Mouse (Mus musculus) CH12F3 (cell line): ENCODE data around the gene Nap1l2.
"Not testable (repeated sequence)": the region's sequence is repeated elsewhere in the genome, so short reads cannot be mapped to it uniquely, and the experiment has no call there.

Experiments
- in situ Hi-C: fragments of 300-500 bp; cut with MboI; formaldehyde crosslinking; loops from 2 replicates; pipeline ENCODE4 v1.14.3; 2020; ENCODE audit warnings: low sequenced_read_pairs

Nap1l2 gene

DNA sequence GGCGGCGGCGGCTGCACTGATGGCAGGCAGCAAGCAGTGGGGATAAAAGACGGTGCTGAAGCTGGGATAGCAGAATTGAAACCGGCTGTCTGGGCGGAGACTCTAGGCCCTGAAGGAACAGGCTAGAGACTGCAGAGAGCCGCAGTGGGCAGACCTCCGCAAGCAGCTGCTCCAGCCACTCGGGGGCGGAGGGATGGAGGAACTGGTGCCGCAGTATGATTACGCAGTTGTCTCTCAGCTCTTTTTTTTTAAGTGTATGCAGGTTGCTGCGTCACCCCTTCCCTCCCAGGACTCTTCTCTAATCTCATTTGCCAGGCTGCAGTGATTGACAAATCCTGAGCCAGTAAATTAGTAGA lies at the start of gene Nap1l2:
Gene Nap1l2 (minus strand): TSS at position 210 of the 356 bp plus-strand sequence.
- in situ Hi-C loops = no loop called here

DNA sequence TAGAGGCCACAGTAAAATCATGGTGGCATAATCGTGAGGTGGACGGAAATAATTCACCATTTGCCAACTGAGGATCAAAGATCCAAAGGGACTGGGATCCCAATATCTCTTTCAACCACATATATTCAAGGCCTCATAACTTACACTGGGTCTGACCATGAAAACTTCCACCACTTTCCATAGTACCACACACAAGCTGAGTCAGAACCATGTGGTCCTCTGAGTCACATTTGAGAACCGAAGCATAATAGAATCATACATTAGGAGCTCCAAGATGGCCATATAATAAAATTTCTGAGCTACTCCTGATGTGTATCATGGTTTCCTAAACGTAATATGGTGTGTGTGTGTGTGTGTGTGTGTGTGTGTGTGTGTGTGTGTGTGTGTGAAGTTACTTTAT lies 28.8 kb upstream of the Nap1l2 start:
- in situ Hi-C loops = no loop called here

DNA sequence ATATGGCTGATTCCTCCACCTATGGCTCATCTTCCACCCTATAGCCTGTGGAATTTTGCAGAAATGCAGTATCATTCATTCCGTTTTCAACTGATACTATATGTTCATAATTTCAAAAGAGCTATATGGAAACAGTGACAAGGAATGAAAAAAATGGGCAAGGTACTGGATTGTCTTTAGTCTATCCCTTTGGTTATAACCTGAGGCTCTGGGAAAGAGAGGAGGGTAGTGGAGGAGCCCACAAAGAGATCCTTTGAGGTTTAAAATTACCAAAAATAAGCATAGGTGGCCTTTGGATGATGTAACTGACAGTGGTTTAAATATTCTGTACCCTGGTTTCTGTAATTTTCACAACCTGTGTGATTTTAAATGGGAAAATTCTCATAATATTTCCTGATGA lies 389 bp upstream of the Nap1l2 start:
- in situ Hi-C loops = no loop called here

DNA sequence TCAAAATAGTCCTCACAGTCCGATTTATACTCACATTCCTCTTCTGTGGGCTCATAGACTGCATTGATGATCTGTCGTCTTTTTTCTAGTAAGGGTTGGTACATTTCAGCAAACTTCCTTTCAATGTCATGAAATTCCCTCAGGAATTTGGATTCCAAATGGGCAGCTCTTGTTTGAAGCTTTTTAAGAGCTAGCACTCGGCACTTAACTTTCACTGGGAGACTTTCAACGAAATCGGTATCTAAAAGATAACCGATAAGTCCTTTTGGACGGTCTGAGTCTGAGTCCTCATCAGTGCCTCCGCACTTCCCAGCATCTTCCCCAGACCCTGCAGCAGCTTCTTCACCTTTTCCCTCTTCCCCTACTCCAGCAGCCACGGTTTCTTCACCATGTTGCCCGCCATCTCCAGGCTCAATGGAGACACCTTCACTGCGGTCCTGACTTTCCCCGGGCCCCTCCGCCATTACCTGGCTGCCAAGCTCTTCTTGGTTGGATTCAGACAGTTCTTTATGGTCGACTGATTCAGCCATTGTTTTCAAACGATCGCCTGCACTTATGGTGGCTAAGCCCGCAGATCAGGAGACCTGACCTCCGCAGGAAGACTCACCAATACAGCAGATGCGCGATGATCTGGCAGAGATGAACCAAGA lies 534 bp downstream of the Nap1l2 start:
- in situ Hi-C loops = no loop called here

DNA sequence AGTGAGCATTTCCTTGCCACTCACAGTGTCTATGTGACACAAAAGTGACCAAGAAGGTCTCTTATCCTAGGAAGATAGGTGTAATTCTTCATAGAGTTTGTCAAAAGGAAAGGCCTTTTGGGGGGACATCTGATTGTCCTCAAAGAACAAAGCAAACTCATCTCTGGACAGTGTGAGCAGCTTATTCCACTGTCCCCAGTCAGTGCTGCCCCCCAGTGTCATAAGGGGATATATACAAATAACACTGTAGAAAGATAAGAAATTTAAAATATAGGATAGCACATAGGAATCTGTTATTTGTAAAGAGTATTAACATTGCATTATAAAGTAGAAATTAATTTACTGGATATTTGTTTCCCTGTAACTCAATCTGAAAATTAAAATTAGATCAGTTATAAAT lies 2.9 kb downstream of the Nap1l2 start:
- in situ Hi-C loops = no loop called here

DNA sequence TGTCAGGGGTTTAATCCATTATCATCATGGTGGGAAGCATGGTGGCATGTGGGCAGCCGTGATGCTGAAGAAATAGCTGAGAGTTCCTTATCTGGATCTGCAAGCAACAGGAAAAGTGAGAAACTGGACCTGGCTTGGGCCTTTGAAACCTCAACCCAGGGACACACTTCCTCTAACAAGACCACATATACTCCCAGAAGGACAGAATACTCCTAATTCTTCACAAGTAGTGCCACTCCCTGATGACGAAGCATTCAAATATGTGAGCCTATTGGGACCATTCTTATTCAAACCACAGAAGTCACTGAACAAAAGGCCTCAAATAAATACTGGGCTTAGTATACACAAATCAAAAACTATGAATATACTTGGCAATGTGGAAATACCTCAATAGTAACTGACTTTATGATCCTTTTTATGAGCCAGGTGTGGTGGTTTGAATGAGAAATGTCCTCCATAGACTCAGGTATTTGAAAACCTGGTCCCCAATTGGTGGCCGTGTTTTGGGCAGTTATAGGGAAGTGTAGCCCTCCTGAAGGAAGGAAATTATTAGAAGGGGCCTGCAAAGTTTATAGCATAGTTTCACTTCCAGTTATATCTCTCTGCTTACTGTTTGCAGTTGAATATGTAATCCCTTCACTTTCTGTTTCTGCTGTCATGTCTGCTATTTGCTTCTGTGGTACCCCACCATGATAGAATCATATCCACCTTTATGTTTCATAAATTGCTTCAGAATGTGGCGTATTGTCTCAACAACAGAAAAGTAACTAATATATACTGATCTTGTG lies 6.5 kb downstream of the Nap1l2 start:
- in situ Hi-C loops = no loop called here

DNA sequence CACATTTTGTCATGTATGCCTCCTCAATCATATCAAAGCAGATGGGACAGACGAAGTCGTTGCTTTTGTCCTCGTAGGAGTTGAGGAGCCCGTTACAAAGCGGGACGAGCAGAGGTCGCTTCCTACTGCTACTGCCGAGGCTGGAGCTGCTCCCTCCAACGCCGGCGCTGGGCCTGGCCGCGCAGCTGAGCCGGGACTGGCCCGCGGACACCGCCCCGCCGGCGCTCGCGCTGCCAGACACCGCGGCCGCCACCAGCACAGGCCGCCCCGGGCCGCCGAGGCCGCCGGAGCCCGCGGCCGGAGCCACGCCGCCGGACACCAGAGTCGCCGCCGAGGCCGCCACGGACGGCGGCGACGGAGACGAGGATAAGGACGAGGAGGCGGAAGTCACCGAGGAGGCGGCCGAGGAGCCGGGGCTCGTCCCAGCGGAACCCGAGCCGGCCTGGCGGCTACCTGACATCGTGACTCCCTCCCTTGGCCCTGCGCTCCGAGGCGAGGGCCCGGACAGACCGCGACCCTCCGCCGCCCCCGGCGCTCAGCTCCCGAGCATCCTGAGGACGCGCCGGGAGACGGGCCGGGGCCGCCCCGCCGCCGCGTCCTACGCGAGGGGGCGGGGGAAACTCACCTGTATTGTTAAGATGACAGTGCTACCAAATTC lies 21.4 kb downstream of the Nap1l2 start:
- in situ Hi-C loops = not testable (repeated sequence)

DNA sequence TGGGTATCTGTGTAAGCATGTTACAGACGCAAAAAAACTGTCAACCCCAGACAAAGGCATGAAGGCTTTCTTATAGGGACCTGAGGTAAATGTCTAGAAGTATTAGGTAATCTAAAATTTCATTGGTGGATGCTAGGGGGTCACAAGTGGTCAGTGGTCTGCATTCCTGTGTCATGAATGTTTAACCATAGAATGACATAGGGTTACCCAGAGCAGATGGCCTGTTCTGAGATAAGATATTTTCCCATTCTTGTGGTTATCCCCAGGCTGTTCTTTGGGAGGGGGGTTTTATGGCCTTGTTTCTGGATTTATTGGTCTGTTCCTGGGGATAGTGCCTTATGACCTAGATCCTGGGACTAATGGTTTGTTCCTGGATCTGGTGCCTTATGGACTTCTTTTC lies 30.3 kb downstream of the Nap1l2 start:
- in situ Hi-C loops = no loop called here

DNA sequence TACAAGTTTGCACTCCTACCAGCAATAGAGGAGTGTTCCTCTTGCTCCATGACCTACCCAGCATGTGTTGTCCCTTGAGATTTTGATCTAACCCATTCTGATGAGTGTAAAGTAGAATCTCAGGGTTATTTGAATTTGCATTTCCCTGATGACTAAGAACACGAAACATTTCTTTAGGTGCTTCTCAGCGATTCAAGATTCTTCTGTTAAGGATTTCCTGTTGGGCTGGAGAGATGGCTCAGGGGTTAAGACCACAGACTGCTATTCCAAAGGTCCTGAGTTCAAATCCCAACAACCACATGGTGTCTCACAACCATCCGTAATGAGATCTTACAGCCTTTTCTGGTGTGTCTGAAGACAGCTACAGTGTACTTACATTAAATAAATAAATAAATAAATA lies 47.9 kb downstream of the Nap1l2 start:
- in situ Hi-C loops = no loop called here
